Mouse (Mus musculus) heart, postnatal 0 days (tissue): ENCODE data around the gene Myo3b.

Experiments
- CTCF ChIP-seq: IDR thresholded peaks from 2 replicates; pipeline ENCODE4 v1.5.1; 2016; ENCODE audit warnings: antibody characterized with exemption, control low read depth, low read depth
- EP300 ChIP-seq: IDR thresholded peaks from 2 replicates; pipeline ENCODE4 v1.6.1; 2016; ENCODE audit warnings: antibody characterized with exemption, low read depth

DNA sequence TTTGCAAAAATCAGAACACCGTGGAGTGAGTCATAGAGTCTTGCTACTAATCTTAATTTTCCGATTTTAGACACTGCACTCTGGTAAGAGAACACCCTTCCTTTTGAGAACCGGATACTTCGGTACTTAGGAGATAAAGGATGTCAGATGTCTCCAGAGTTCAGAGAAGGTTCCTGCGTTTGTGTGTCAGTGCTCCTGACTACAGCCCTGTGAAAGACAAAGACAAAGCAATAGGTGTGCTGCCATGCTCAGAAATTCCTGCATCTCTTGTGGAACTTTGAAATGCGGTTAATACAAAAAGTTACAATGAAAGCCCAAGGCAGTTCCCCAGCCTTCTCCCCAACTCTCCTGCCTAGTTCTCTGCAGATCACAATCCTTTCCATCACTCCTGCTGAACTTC lies 300.6 kb downstream of the Myo3b start:
- TF ChIP-seq EP300 (no peak), CTCF (no peak)
